9 mouse cellular contexts compared by ENCODE assay signal in the genomic region with DNA sequence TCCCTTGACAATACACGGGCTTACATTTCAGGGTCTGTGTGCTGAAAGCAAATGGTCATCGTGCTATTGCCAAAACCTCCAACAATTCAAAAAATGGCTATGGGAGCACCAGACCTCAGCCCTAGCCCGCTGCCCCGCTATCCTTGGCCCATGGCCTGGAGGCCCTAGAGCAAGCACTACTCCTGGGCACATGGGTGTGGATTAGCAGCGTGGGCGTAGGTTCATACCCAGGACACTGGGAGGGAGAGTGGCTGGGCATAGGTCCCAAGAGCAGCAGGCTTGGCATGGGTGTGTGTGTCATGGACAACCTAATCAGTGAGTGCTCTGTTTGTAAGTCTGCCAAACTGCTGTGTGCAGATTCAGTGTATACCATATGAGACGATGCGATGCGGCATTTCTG. TPM values are rescaled to one million over a fixed set of nuclear protein-coding genes. Genes with fewer than 3 reads are reported as not detected.
DNase-seq lines count a peak whose midpoint lies in the region; ATAC-seq lines count a peak whose summit lies in the region.
"Had no signal": no experiment of that assay in that cellular context is flagged by ENCODE, and none has a peak within 500 bp of the region (broad histone marks: within the 10 kb centered on the region; RNA-seq: fewer than 3 reads in every experiment).

No protein-coding gene starts in this region.

- no peaks in the 10 kb centered on the region for H3K36me3 ChIP-seq in lung, embryonic 15.5 days

- H3K9ac ChIP-seq in lung, embryonic 15.5 days, result no peak overlapping the region

- H3K4me2 ChIP-seq in lung, embryonic 15.5 days, result no peak overlapping the region

- ATAC-seq in lung, embryonic 15.5 days (ENCODE audit: borderline replicate concordance, extremely low read depth, low FRiP score, low TSS enrichment), result peak; percentile 61
- no peak for ATAC-seq in granulocyte monocyte progenitor cell, adult 5-6 weeks (replicated peaks; ENCODE audit: poor library complexity, severe bottlenecking)
- ATAC-seq in frontal cortex, adult (ENCODE audit: low TSS enrichment), result no peak

- H3K4me1 ChIP-seq in lung, embryonic 15.5 days, result peaks cover 11% of the 10 kb centered on the region

- DNase-seq in MN1 (ENCODE audit: low spot score), result peak; percentile 90
- peak; percentile 79 for DNase-seq in adipocyte (ENCODE audit: low spot score)
- DNase-seq in gastrocnemius, adult 8-10 months (ENCODE audit: low spot score in 2 of 2), result peak; percentile 18 to 37
- DNase-seq in spleen, postnatal 4 days (ENCODE audit: low spot score in 2 of 2), result no peak

- peak overlapping the region; percentile 26; the same call in 1 of the 2 replicates for H3K27ac ChIP-seq in lung, embryonic 15.5 days

- 0 out of 2 replicates have a peak, but pooled peaks cover 13% of the 10 kb centered on the region for H3K27me3 ChIP-seq in lung, embryonic 15.5 days

- WGBS in lung, embryonic 15.5 days, result 59% methylated on average over 9 of the region's 9 CpGs

- H3K4me3 ChIP-seq in lung, embryonic 15.5 days, result no peak overlapping the region

- H3K9me3 ChIP-seq in lung, embryonic 15.5 days, result no peaks in the 10 kb centered on the region

RNA-seq across cellular contexts. Expression of a gene that starts 13.2 kb away (rescaled TPM):
- not detected for total RNA-seq in gastrocnemius, adult 8-10 months (2022)
- 0.16 TPM in 1 of 2 replicates, not detected in the other for polyA plus RNA-seq in lung, embryonic 15.5 days (2015; fragmentation: Nextera tagmentation; extraction: Ambion mirVana)
- not detected in 2 replicates for total RNA-seq in granulocyte monocyte progenitor cell, adult 5-6 weeks (2014; fragmentation: Nextera tagmentation)
- total RNA-seq in granulocyte monocyte progenitor cell, adult 5-6 weeks (2017), result not detected in 2 replicates
- polyA plus RNA-seq: limb, embryonic 11.5 days had no signal

RNA-seq across cellular contexts. Expression of a gene that starts 25.3 kb away (rescaled TPM):
- total RNA-seq in gastrocnemius, adult 8-10 months (2022), result not detected
- polyA plus RNA-seq in lung, embryonic 15.5 days (2015; fragmentation: Nextera tagmentation; extraction: Ambion mirVana), result 7.7 and 8.3 TPM in 2 replicates
- total RNA-seq in granulocyte monocyte progenitor cell, adult 5-6 weeks (2014; fragmentation: Nextera tagmentation), result not detected in 2 replicates
- not detected in 2 replicates for total RNA-seq in granulocyte monocyte progenitor cell, adult 5-6 weeks (2017)
- polyA plus RNA-seq: intestine, embryonic 14.5 days; limb, embryonic 11.5 days had no signal

RNA-seq across cellular contexts. Expression of a gene that starts 53.9 kb away (rescaled TPM):
- not detected for total RNA-seq in gastrocnemius, adult 8-10 months (2022)
- 1.5 TPM in 2 replicates for polyA plus RNA-seq in lung, embryonic 15.5 days (2015; fragmentation: Nextera tagmentation; extraction: Ambion mirVana)
- not detected in 2 replicates for total RNA-seq in granulocyte monocyte progenitor cell, adult 5-6 weeks (2014; fragmentation: Nextera tagmentation)
- total RNA-seq in granulocyte monocyte progenitor cell, adult 5-6 weeks (2017), result not detected in 2 replicates
- polyA plus RNA-seq: limb, embryonic 11.5 days had no signal

Comparison
In these comparisons a context has a peak if more than half of its experiments do, and no peak if none do; other contexts are left out.
1. DNase-seq: peak in MN1 (single experiment), adipocyte (single experiment) and gastrocnemius, adult 8-10 months (2 of 2); none in spleen, postnatal 4 days (0 of 2).